Mouse (Mus musculus): ENCODE measurements around the gene Ak3. TPM values are rescaled to one million over a fixed set of nuclear protein-coding genes. Genes with fewer than 3 reads are reported as not detected.

The Ak3 gene
- polyA plus RNA-seq, 1 experiment from 2014 or later, result 94.5 TPM

DNA sequence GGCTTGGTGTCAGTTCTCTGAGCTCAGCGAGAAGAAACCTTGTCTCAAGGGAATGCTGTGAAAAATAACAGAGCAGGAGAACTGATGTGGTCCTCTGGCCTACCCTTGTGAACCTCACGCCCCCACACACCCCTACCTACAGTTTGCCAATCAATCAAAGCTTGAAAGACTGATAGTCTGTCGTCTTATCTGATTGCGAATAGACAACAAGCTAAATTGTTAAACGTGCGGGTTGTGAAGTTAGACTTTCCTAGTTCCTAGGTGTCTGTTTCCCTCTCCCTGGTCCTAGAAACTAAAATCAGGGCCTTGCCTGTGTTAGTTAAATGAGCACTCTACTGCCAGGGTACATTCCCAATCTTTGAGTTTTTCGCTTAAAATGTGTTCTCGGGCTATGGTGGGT, 58.2 kb downstream of the Ak3 start:
- no peak for ATAC-seq (replicated peaks; ENCODE audit: insufficient number of reproducible peaks, low FRiP score, low TSS enrichment, low read depth)
- 74% methylated on average over 8 of the region's 8 CpGs for WGBS

GRCm38 (mm10) chr19:28982617-28983016, 65.1 kb downstream of the Ak3 start:
- H3K36me3 ChIP-seq (replicated peaks; ENCODE audit: control insufficient read depth, insufficient read depth, low read depth, low read length), result no peaks in the 10 kb centered on the region
- no peak overlapping the region for H3K4me2 ChIP-seq (ENCODE audit: low read depth, low read length)
- H3K4me1 ChIP-seq (ENCODE audit: control insufficient read depth, insufficient read depth, low read length), result no peaks in the 10 kb centered on the region
- no peak overlapping the region for H3K27ac ChIP-seq (replicated peaks; ENCODE audit: low read depth, low read length)
- H3K9me3 ChIP-seq (replicated peaks; ENCODE audit: control insufficient read depth, low read length), result no peaks in the 10 kb centered on the region
- no peak for ATAC-seq (replicated peaks; ENCODE audit: insufficient number of reproducible peaks, low FRiP score, low TSS enrichment, low read depth)
- no peak for DNase-seq (ENCODE audit: low spot score)
- H3K27me3 ChIP-seq (ENCODE audit: control insufficient read depth, insufficient read depth, low read length), result no peaks in the 10 kb centered on the region
- H3K4me3 ChIP-seq (ENCODE audit: low read depth, low read length), result no peak overlapping the region
- WGBS, result 74% methylated on average over 7 of the region's 7 CpGs
- no peak overlapping the region for H3K9ac ChIP-seq (replicated peaks; ENCODE audit: low read length)

More for the DNA sequence above, 58.2 kb downstream of the Ak3 start:
- H3K27me3 ChIP-seq (ENCODE audit: control insufficient read depth, insufficient read depth, low read length), result no peaks in the 10 kb centered on the region
- no peaks in the 10 kb centered on the region for H3K36me3 ChIP-seq (replicated peaks; ENCODE audit: control insufficient read depth, insufficient read depth, low read depth, low read length)
- H3K9me3 ChIP-seq (replicated peaks; ENCODE audit: control insufficient read depth, low read length), result no peaks in the 10 kb centered on the region
- no peak for DNase-seq (ENCODE audit: low spot score)
- peak overlapping the region; percentile 90 for H3K9ac ChIP-seq (replicated peaks; ENCODE audit: low read length)
- no peak overlapping the region for H3K27ac ChIP-seq (replicated peaks; ENCODE audit: low read depth, low read length)
- peak overlapping the region; percentile 73 for H3K4me2 ChIP-seq (ENCODE audit: low read depth, low read length)
- H3K4me1 ChIP-seq (ENCODE audit: control insufficient read depth, insufficient read depth, low read length), result no peaks in the 10 kb centered on the region
- H3K4me3 ChIP-seq (ENCODE audit: low read depth, low read length), result peak overlapping the region; percentile 92

- ATAC-seq (replicated peaks; ENCODE audit: insufficient number of reproducible peaks, low FRiP score, low TSS enrichment, low read depth), result peak; percentile 56; the same call in 1 of the 2 replicates
- Histone ChIP-seq H3K27me3 (ENCODE audit: control insufficient read depth, insufficient read depth, low read length) (peaks cover 4% of the 10 kb centered on the region), H3K9ac (replicated peaks; ENCODE audit: low read length) (peak overlapping the region; percentile 10; the same call in 1 of the 2 replicates)
These were observed 72.7 kb downstream of the Ak3 start for GRCm38 (mm10) chr19:28974862-28975611.

More at GRCm38 (mm10) chr19:28974862-28975611, 72.7 kb downstream of the Ak3 start:
- peak; percentile 84 for DNase-seq (ENCODE audit: low spot score)
- H3K4me3 ChIP-seq (ENCODE audit: low read depth, low read length), result peak overlapping the region; percentile 30
- no peaks in the 10 kb centered on the region for H3K9me3 ChIP-seq (replicated peaks; ENCODE audit: control insufficient read depth, low read length)
- WGBS, result 19% methylated on average over 35 of the region's 35 CpGs
- H3K4me2 ChIP-seq (ENCODE audit: low read depth, low read length), result peak overlapping the region; percentile 58
- H3K36me3 ChIP-seq (replicated peaks; ENCODE audit: control insufficient read depth, insufficient read depth, low read depth, low read length), result no peaks in the 10 kb centered on the region
- H3K27ac ChIP-seq (replicated peaks; ENCODE audit: low read depth, low read length), result no peak overlapping the region
- H3K4me1 ChIP-seq (ENCODE audit: control insufficient read depth, insufficient read depth, low read length), result no peaks in the 10 kb centered on the region

Other genes starting within 250 kb of the Ak3 start
- 0.79 and 0.98 TPM in 2 replicates for gene Slc1a1, start 212.9 kb downstream of the Ak3 start, polyA plus RNA-seq (2014; fragmentation: Nextera tagmentation; extraction: Ambion mirVana)
- 8.4 and 9.2 TPM in 2 replicates for gene Plpp6, start 84.0 kb downstream of the Ak3 start, polyA plus RNA-seq (2014; fragmentation: Nextera tagmentation; extraction: Ambion mirVana)
- gene 4430402I18Rik, start 80.2 kb downstream of the Ak3 start, polyA plus RNA-seq (2014; fragmentation: Nextera tagmentation; extraction: Ambion mirVana), result 0.18 and 0.35 TPM in 2 replicates
- 39.8 and 40.9 TPM in 2 replicates for gene Cdc37l1, start 57.6 kb downstream of the Ak3 start, polyA plus RNA-seq (2014; fragmentation: Nextera tagmentation; extraction: Ambion mirVana)
- gene Rcl1, start 53.4 kb upstream of the Ak3 start, polyA plus RNA-seq (2014; fragmentation: Nextera tagmentation; extraction: Ambion mirVana), result 71.5 and 73.3 TPM in 2 replicates
- gene Jak2, start 203.9 kb upstream of the Ak3 start, polyA plus RNA-seq (2014; fragmentation: Nextera tagmentation; extraction: Ambion mirVana), result 12.3 and 14.9 TPM in 2 replicates

Measured in embryonic facial prominence, embryonic 11.5 days (tissue).